Mouse (Mus musculus): ENCODE data around the gene Galnt6.
A peak's percentile ranks its signal among the peaks of the same experiment; 100 is the strongest.

The Galnt6 gene

GRCm38 (mm10) chr15:100753045-100753444 is 23.9 kb upstream of the Galnt6 start:
- DNase-seq: no peak

- no peak for DNase-seq
Observed at GRCm38 (mm10) chr15:100752439-100752838, 23.3 kb upstream of the Galnt6 start.

- no peak for DNase-seq
Observed at GRCm38 (mm10) chr15:100749751-100750538, 20.8 kb upstream of the Galnt6 start.

GRCm38 (mm10) chr15:100748584-100748983 is 19.4 kb upstream of the Galnt6 start:
- no peak for DNase-seq

- DNase-seq: peak; percentile 15
Observed at GRCm38 (mm10) chr15:100747121-100747963, 18.2 kb upstream of the Galnt6 start.

- no peak for DNase-seq
Observed at GRCm38 (mm10) chr15:100746478-100747120, 17.4 kb upstream of the Galnt6 start.

GRCm38 (mm10) chr15:100743238-100743637 is 14.1 kb upstream of the Galnt6 start:
- DNase-seq: no peak

GRCm38 (mm10) chr15:100739442-100739841 is 10.3 kb upstream of the Galnt6 start:
- DNase-seq: no peak

- no peak for DNase-seq
Observed at GRCm38 (mm10) chr15:100738351-100738781, 9.2 kb upstream of the Galnt6 start.

GRCm38 (mm10) chr15:100737667-100738066 is 8.5 kb upstream of the Galnt6 start:
- no peak for DNase-seq

GRCm38 (mm10) chr15:100735953-100736300 is 6.8 kb upstream of the Galnt6 start:
- DNase-seq: no peak

- no peak for DNase-seq
Observed at GRCm38 (mm10) chr15:100735095-100735952, 6.1 kb upstream of the Galnt6 start.

GRCm38 (mm10) chr15:100732580-100732979 is 3.4 kb upstream of the Galnt6 start:
- no peak for DNase-seq

- DNase-seq: no peak
Observed at GRCm38 (mm10) chr15:100731081-100731480, 1.9 kb upstream of the Galnt6 start.

GRCm38 (mm10) chr15:100728586-100728985 is 590 bp downstream of the Galnt6 start:
- DNase-seq: no peak

GRCm38 (mm10) chr15:100727834-100728233 is 1.3 kb downstream of the Galnt6 start:
- no peak for DNase-seq

GRCm38 (mm10) chr15:100726721-100727120 is 2.5 kb downstream of the Galnt6 start:
- DNase-seq: no peak

- DNase-seq: no peak
Observed at GRCm38 (mm10) chr15:100723505-100723904, 5.7 kb downstream of the Galnt6 start.

- DNase-seq: no peak
Observed at GRCm38 (mm10) chr15:100722564-100722963, 6.6 kb downstream of the Galnt6 start.

GRCm38 (mm10) chr15:100722026-100722425 is 7.2 kb downstream of the Galnt6 start:
- DNase-seq: no peak

- no peak for DNase-seq
Observed at GRCm38 (mm10) chr15:100721445-100721844, 7.7 kb downstream of the Galnt6 start.

GRCm38 (mm10) chr15:100720066-100720465 is 9.1 kb downstream of the Galnt6 start:
- DNase-seq: no peak

- no peak for DNase-seq
Observed at GRCm38 (mm10) chr15:100719217-100719616, 10.0 kb downstream of the Galnt6 start.
